Mouse (Mus musculus) neural tube, embryonic 11.5 days (tissue): ENCODE data around the gene Wars2. TPM values are rescaled to one million over a fixed set of nuclear protein-coding genes. Genes with fewer than 3 reads are reported as not detected.
A peak's percentile ranks its signal among the peaks of the same experiment; 100 is the strongest.

Source experiments
- ATAC-seq: fragments of 200-750 bp; cut with Nextera tagmentation; 2 replicates; pipeline ENCODE4 v1.8.0; 2017; ENCODE audit warnings: moderate number of reproducible peaks, mild to moderate bottlenecking, moderate TSS enrichment, moderate library complexity; ENCODE audit not compliant: insufficient read depth, low FRiP score, low TSS enrichment
- DNase-seq: peaks from one replicate; pipeline ENCODE4 v3.0.0-alpha.2; 2015; ENCODE audit warnings: low spot score
- H3K27ac ChIP-seq: fragments of 300-500 bp; sonication (generic); 2 replicates; pipeline ENCODE4 v1.5.1; 2014; ENCODE audit warnings: low read depth, mild to moderate bottlenecking, low read length
- H3K27me3 ChIP-seq: fragments of 300-500 bp; sonication (generic); 2 replicates; pipeline ENCODE4 v1.6.1; 2014; ENCODE audit warnings: mild to moderate bottlenecking, low read length, mixed read lengths; ENCODE audit not compliant: control insufficient read depth, insufficient read depth
- H3K36me3 ChIP-seq: fragments of 300-500 bp; sonication (generic); 2 replicates; pipeline ENCODE4 v1.6.1; 2014; ENCODE audit warnings: mild to moderate bottlenecking, low read length, moderate library complexity, mixed read lengths; ENCODE audit not compliant: control insufficient read depth, insufficient read depth
- H3K4me1 ChIP-seq: fragments of 300-500 bp; sonication (generic); 2 replicates; pipeline ENCODE4 v1.6.1; 2014; ENCODE audit warnings: low read length, mixed read lengths; ENCODE audit not compliant: control insufficient read depth, insufficient read depth
- H3K4me2 ChIP-seq: fragments of 300-500 bp; sonication (generic); 2 replicates; pipeline ENCODE4 v1.6.1; 2014; ENCODE audit warnings: low read depth, mild to moderate bottlenecking, moderate library complexity
- H3K4me3 ChIP-seq: fragments of 300-500 bp; sonication (generic); 2 replicates; pipeline ENCODE4 v1.5.1; 2014; ENCODE audit warnings: low read depth, low read length
- H3K9ac ChIP-seq: fragments of 300-500 bp; sonication (generic); 2 replicates; pipeline ENCODE4 v1.6.1; 2014; ENCODE audit warnings: mild to moderate bottlenecking, low read length
- H3K9me3 ChIP-seq: fragments of 300-500 bp; sonication (generic); 2 replicates; pipeline ENCODE4 v1.6.1; 2016; ENCODE audit warnings: low read length; ENCODE audit not compliant: control insufficient read depth
- WGBS: fragments of 180-500 bp; shearing (Covaris S2); extraction: QIAGEN DNeasy Blood & Tissue Kit; methylation state at CpG from one replicate; pipeline ENCODE4 v1.1.7; 2014; 5-methylcytosine and 5-hydroxymethylcytosine counted together
- polyA plus RNA-seq: library from polyadenylated mRNA; unstranded; fragments of >200 nt; fragmentation: Nextera tagmentation; extraction: Ambion mirVana; gene quantifications from 2 replicates; pipeline ENCODE4 v1.2.1, GENCODE M21; 2014

Gene Wars2
- polyA plus RNA-seq, 1 experiment from 2014 or later = 5.3 TPM

GRCm38 (mm10) chr3:99249551-99249870 is 108.6 kb downstream of the Wars2 start:
- Histone ChIP-seq H3K4me1 (peaks cover 7% of the 10 kb centered on the region; the same call in 1 of the 2 replicates), H3K36me3 (no peaks in the 10 kb centered on the region), H3K27ac (no peak overlapping the region), H3K9me3 (no peaks in the 10 kb centered on the region), H3K27me3 (peaks cover 100% of the 10 kb centered on the region), H3K9ac (no peak overlapping the region), H3K4me2 (no peak overlapping the region), H3K4me3 (no peak overlapping the region)
- DNase-seq = peak; percentile 17
- ATAC-seq = no peak
- 2% methylated on average over 11 of the region's 11 CpGs for WGBS

GRCm38 (mm10) chr3:99249906-99250305 is 109.0 kb downstream of the Wars2 start:
- no peak for ATAC-seq

GRCm38 (mm10) chr3:99251271-99252165 is 110.7 kb downstream of the Wars2 start:
- Histone ChIP-seq H3K27ac (no peak overlapping the region), H3K27me3 (peaks cover 97% of the 10 kb centered on the region), H3K4me3 (no peak overlapping the region), H3K4me2 (no peak overlapping the region), H3K36me3 (no peaks in the 10 kb centered on the region), H3K4me1 (peaks cover 7% of the 10 kb centered on the region; the same call in 1 of the 2 replicates), H3K9ac (no peak overlapping the region), H3K9me3 (no peaks in the 10 kb centered on the region)
- WGBS = 6% methylated on average over 6 of the region's 6 CpGs
- ATAC-seq (no peak), DNase-seq (peak; percentile 19)

More at GRCm38 (mm10) chr3:99249906-99250305, 109.0 kb downstream of the Wars2 start:
- Histone ChIP-seq H3K4me1 (peaks cover 7% of the 10 kb centered on the region; the same call in 1 of the 2 replicates), H3K27me3 (peaks cover 99% of the 10 kb centered on the region), H3K4me2 (no peak overlapping the region), H3K4me3 (no peak overlapping the region), H3K36me3 (no peaks in the 10 kb centered on the region), H3K9ac (no peak overlapping the region), H3K9me3 (no peaks in the 10 kb centered on the region), H3K27ac (no peak overlapping the region)
- WGBS = 0% methylated on average over 6 of the region's 6 CpGs
- peak; percentile 48 for DNase-seq

GRCm38 (mm10) chr3:99252461-99253091 is 111.7 kb downstream of the Wars2 start:
- Histone ChIP-seq H3K4me3 (no peak overlapping the region), H3K9ac (no peak overlapping the region), H3K27me3 (peaks cover 98% of the 10 kb centered on the region), H3K36me3 (no peaks in the 10 kb centered on the region), H3K9me3 (no peaks in the 10 kb centered on the region), H3K4me1 (peaks cover 7% of the 10 kb centered on the region; the same call in 1 of the 2 replicates), H3K4me2 (no peak overlapping the region), H3K27ac (no peak overlapping the region)
- peak; percentile 38 for DNase-seq
- no peak for ATAC-seq
- WGBS = 0% methylated on average over 16 of the region's 16 CpGs

- Histone ChIP-seq H3K9ac (no peak overlapping the region), H3K4me1 (peaks cover 7% of the 10 kb centered on the region; the same call in 1 of the 2 replicates), H3K27ac (no peak overlapping the region), H3K27me3 (peaks cover 98% of the 10 kb centered on the region), H3K4me3 (peak overlapping the region; percentile 41), H3K9me3 (no peaks in the 10 kb centered on the region), H3K4me2 (peak overlapping the region; percentile 58), H3K36me3 (no peaks in the 10 kb centered on the region)
- DNase-seq = peak; percentile 74
- peak; percentile 71 for ATAC-seq
- WGBS = under 1% methylated on average over 12 of the region's 12 CpGs
Observed at GRCm38 (mm10) chr3:99253092-99253488, 112.2 kb downstream of the Wars2 start.

GRCm38 (mm10) chr3:99253497-99254451 is 112.9 kb downstream of the Wars2 start:
- Histone ChIP-seq H3K36me3 (no peaks in the 10 kb centered on the region), H3K4me1 (peaks cover 7% of the 10 kb centered on the region; the same call in 1 of the 2 replicates), H3K4me2 (peak overlapping the region; percentile 58), H3K4me3 (peak overlapping the region; percentile 41), H3K27me3 (peaks cover 98% of the 10 kb centered on the region), H3K9me3 (no peaks in the 10 kb centered on the region), H3K27ac (no peak overlapping the region), H3K9ac (peak overlapping the region; percentile 24)
- ATAC-seq (peak; percentile 43), DNase-seq (peak; percentile 68)
- under 1% methylated on average over 67 of the region's 73 CpGs for WGBS

- Histone ChIP-seq H3K9ac (no peak overlapping the region), H3K36me3 (no peaks in the 10 kb centered on the region), H3K27me3 (peaks cover 96% of the 10 kb centered on the region), H3K4me3 (peak overlapping the region; percentile 3), H3K27ac (no peak overlapping the region), H3K4me2 (peak overlapping the region; percentile 58; the same call in 1 of the 2 replicates), H3K9me3 (no peaks in the 10 kb centered on the region), H3K4me1 (peaks cover 7% of the 10 kb centered on the region; the same call in 1 of the 2 replicates)
- peak; percentile 58 for DNase-seq
- no peak for ATAC-seq
- under 1% methylated on average over 15 of the region's 15 CpGs for WGBS
Observed at GRCm38 (mm10) chr3:99254559-99255151, 113.8 kb downstream of the Wars2 start.
